Mouse (Mus musculus) neural tube, embryonic 15.5 days (tissue): ENCODE data around the gene Zbtb38. TPM values are rescaled to one million over a fixed set of nuclear protein-coding genes. Genes with fewer than 3 reads are reported as not detected.
"Not testable (repeated sequence)": the region's sequence is repeated elsewhere in the genome, so short reads cannot be mapped to it uniquely, and the experiment has no call there.

Source experiments
- ATAC-seq: fragments of 200-750 bp; cut with Nextera tagmentation; 2 replicates; pipeline ENCODE4 v1.8.0; 2017; ENCODE audit warnings: mild to moderate bottlenecking, moderate TSS enrichment, moderate library complexity; ENCODE audit not compliant: low FRiP score
- H3K27ac ChIP-seq: fragments of 300-500 bp; sonication (generic); replicated peaks from 2 replicates; pipeline ENCODE4 v1.5.1; 2015; ENCODE audit warnings: mild to moderate bottlenecking, inconsistent platforms
- H3K27me3 ChIP-seq: fragments of 300-500 bp; sonication (generic); replicated peaks from 2 replicates; pipeline ENCODE4 v1.6.1; 2015; ENCODE audit warnings: inconsistent platforms
- H3K36me3 ChIP-seq: fragments of 300-500 bp; sonication (generic); 2 replicates; pipeline ENCODE4 v1.6.1; 2015; ENCODE audit warnings: inconsistent platforms
- H3K4me1 ChIP-seq: fragments of 300-500 bp; sonication (generic); 2 replicates; pipeline ENCODE4 v1.6.1; 2015; ENCODE audit warnings: inconsistent platforms
- H3K4me2 ChIP-seq: fragments of 300-500 bp; sonication (generic); 2 replicates; pipeline ENCODE4 v1.6.1; 2015; ENCODE audit warnings: inconsistent platforms, mild to moderate bottlenecking, moderate library complexity
- H3K4me3 ChIP-seq: fragments of 300-500 bp; sonication (generic); replicated peaks from 2 replicates; pipeline ENCODE4 v1.5.1; 2015; ENCODE audit warnings: mild to moderate bottlenecking, inconsistent platforms
- H3K9ac ChIP-seq: fragments of 300-500 bp; sonication (generic); replicated peaks from 2 replicates; pipeline ENCODE4 v1.6.1; 2015; ENCODE audit warnings: mild to moderate bottlenecking, inconsistent platforms
- H3K9me3 ChIP-seq: fragments of 300-500 bp; sonication (generic); replicated peaks from 2 replicates; pipeline ENCODE4 v1.6.1; 2016; ENCODE audit warnings: inconsistent platforms
- WGBS: fragments of 180-500 bp; shearing (Covaris S2); methylation state at CpG from one replicate; pipeline ENCODE4 v1.1.7; 2015; ENCODE audit warnings: mixed read lengths; 5-methylcytosine and 5-hydroxymethylcytosine counted together
- polyA plus RNA-seq: library from polyadenylated mRNA; unstranded; fragments of >200 nt; fragmentation: Nextera tagmentation; extraction: Ambion mirVana; gene quantifications from 2 replicates; pipeline ENCODE4 v1.2.1, GENCODE M21; 2015

Zbtb38 gene
- polyA plus RNA-seq, 1 experiment from 2014 or later = 52.3 TPM

DNA sequence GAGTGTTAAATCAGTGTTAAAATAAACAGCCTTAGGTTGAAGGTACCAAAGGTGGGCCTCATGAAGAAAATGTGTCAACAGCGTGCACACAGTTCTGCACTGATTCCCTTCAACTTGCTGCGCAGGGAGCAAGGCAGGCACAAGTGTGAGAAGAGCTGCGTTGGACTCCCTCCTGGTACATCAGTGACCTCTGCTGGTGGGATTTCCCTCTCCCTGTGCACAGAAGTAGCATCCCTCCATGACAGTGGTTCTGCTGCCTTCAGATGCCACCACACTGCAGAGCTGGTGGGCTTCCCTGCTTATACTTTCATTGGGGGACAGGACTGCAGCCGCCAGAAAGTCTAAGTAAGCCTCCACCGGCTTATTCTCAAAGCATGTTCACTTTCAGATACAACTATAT is 84.0 kb downstream of the Zbtb38 start:
- Histone ChIP-seq H3K27ac (no peak overlapping the region), H3K9ac (0 out of 2 replicates have a peak overlapping the region, but pooled peaks have one; percentile 10), H3K4me1 (peaks cover 7% of the 10 kb centered on the region; the same call in 1 of the 2 replicates), H3K9me3 (no peaks in the 10 kb centered on the region), H3K4me2 (no peak overlapping the region), H3K4me3 (no peak overlapping the region), H3K27me3 (no peaks in the 10 kb centered on the region), H3K36me3 (no peaks in the 10 kb centered on the region)
- WGBS = 52% methylated on average over 5 of the region's 5 CpGs
- ATAC-seq = no peak

DNA sequence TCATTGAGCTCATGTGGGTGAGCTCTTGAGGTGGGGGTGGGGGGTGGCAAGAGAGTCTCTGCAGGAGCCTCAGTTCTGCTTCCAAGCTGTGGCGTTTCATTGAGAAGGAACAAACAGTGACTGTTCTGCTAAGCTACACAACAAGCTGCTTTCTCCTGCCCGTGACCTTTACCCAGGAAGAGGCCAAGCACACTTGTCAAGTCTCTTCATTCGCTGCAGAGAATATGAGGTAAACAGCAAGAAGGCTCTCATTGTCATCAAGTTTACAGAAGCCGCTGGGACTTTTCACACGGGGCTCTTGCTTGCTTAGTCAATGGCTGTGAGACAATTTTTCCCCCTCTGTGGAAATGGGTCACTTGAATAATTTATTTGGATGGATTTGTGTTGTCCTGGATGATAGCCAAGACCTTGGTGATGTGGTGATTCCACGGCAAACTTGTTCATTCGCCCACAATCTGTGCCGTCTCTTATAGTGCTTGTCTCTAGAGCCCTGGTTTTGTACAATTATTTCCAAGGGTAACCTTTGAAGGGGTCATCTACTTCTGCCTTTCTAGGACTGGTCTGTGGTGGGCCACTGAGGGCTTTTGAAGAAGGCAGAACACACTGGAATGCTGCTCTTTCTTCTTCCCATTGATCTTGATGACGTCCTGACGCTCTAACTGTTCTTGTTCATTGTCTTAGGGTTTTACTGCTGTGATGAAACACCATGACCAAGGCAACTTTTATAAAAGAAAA is 92.0 kb downstream of the Zbtb38 start:
- peak; percentile 73 for ATAC-seq
- Histone ChIP-seq H3K4me2 (no peak overlapping the region), H3K4me3 (no peak overlapping the region), H3K27me3 (no peaks in the 10 kb centered on the region), H3K4me1 (no peaks in the 10 kb centered on the region), H3K36me3 (no peaks in the 10 kb centered on the region), H3K27ac (0 out of 2 replicates have a peak overlapping the region, but pooled peaks have one; percentile 34), H3K9me3 (no peaks in the 10 kb centered on the region), H3K9ac (no peak overlapping the region)
- 55% methylated on average over 10 of the region's 10 CpGs for WGBS

DNA sequence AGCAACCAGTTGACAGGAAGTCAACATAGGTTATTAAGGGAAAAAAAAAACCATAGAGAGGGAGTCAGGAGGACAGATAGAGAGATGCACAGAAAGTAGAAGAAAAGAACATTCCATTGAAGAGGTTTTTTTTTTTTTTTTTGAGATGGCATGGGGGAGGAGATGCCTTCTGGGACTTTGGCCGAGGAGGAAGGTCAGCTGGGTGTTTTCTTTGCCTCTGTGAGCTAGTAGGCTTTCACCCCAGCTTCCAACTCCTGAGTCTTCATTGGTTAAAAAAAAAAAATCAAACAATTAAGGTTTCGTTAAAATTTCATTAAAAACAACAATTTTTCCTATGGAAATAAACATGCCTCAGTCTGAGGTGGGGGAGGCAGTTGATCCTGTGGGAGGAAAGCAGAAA is 92.8 kb downstream of the Zbtb38 start:
- H3K9ac ChIP-seq = no peak overlapping the region
- no peak overlapping the region for H3K27ac ChIP-seq
- no peaks in the 10 kb centered on the region for H3K36me3 ChIP-seq
- 88% methylated on average over 2 of the region's 2 CpGs for WGBS
- H3K9me3 ChIP-seq = no peaks in the 10 kb centered on the region
- ATAC-seq = no peak
- no peaks in the 10 kb centered on the region for H3K27me3 ChIP-seq
- no peaks in the 10 kb centered on the region for H3K4me1 ChIP-seq
- no peak overlapping the region for H3K4me3 ChIP-seq
- no peak overlapping the region for H3K4me2 ChIP-seq

DNA sequence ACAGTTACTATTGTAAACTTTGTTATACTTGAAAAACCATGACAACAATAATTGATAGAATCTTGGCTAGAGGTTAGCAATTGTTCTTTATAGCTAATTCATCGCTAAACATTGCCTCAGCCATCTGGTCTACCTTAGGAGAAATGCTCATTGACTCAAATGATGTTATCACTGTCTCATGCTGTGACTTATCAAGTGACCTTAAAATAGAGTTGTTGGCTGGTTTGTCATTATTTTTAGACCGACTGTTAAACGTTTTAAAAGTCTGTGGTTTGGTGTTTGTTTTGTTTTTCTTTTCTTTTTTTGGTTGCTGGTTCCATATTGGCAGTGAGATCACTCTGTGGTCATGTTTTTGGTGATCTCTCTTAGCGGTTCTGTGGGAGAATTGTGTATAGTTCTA is 99.1 kb downstream of the Zbtb38 start:
- Histone ChIP-seq H3K4me3 (no peak overlapping the region), H3K4me1 (no peaks in the 10 kb centered on the region), H3K36me3 (no peaks in the 10 kb centered on the region), H3K27me3 (no peaks in the 10 kb centered on the region), H3K9me3 (no peaks in the 10 kb centered on the region), H3K27ac (no peak overlapping the region), H3K4me2 (no peak overlapping the region), H3K9ac (no peak overlapping the region)
- no peak for ATAC-seq
- WGBS = 81% methylated on average over 4 of the region's 4 CpGs

DNA sequence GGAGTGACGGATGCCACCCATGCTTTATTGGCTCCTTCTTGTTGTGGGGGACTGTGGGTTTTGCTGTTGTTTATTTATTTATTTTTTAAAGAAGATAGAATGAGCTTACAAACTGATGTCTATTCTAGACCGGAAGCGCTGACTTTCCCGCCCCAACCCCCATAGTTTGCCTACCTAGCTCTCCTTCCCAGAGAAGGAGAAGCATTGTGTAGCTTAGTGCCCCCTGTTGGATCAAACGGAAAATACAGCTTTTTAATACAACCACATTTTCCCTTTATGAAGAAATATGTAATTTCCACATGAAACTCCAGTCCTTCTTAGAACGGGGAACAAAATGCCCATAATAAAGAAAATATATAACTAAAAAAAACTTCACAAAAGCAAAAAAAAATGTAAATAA is 99.9 kb downstream of the Zbtb38 start:
- Histone ChIP-seq H3K4me2 (no peak overlapping the region), H3K27ac (no peak overlapping the region), H3K4me3 (no peak overlapping the region), H3K27me3 (no peaks in the 10 kb centered on the region), H3K4me1 (no peaks in the 10 kb centered on the region), H3K36me3 (no peaks in the 10 kb centered on the region), H3K9me3 (no peaks in the 10 kb centered on the region), H3K9ac (no peak overlapping the region)
- ATAC-seq = no peak
- WGBS = 64% methylated on average over 6 of the region's 6 CpGs

DNA sequence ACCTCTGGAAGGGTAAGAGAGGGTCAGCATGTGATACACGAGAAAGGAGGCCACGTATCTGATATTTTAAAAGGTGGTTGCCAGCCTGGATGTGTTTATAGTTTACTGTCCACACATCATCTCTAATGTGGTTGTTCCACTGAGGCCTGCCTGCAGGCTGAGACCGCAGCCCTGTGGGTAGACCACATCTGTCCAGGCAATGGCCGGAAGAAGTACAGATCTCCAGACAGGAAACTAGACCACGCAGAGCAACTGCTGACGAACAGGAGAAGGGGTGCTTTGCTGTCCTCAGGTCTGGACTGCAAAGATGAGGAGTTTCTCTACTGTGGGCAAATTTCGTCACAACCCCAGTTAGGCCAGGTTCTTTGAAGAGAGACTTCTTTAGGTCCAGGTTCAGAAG is 101.8 kb downstream of the Zbtb38 start:
- H3K4me3 ChIP-seq = no peak overlapping the region
- no peaks in the 10 kb centered on the region for H3K4me1 ChIP-seq
- no peak for ATAC-seq
- H3K4me2 ChIP-seq = no peak overlapping the region
- H3K9ac ChIP-seq = no peak overlapping the region
- H3K36me3 ChIP-seq = no peaks in the 10 kb centered on the region
- H3K27me3 ChIP-seq = no peaks in the 10 kb centered on the region
- WGBS = 86% methylated on average over 7 of the region's 7 CpGs
- H3K9me3 ChIP-seq = no peaks in the 10 kb centered on the region
- no peak overlapping the region for H3K27ac ChIP-seq

DNA sequence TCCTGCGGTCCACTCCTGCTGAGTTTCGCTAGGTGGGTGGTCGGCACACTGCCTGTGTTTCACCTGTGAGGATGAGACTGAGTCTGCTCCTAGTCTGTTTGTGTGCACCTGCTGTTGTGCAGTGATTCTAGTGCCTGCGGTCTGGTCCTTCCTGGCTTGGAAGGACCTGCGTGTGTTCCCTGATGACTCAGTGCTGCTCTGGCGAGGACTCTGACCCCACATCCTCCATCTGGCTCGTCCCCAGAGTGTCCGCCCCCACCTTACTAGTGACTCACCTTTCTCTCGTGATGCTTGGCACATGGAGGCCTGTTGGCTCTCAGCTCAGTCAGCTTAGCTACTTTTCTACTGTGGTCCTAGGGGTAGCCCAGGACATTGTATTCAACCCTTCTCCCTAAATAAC is 102.7 kb downstream of the Zbtb38 start:
- no peaks in the 10 kb centered on the region for H3K27me3 ChIP-seq
- H3K36me3 ChIP-seq = no peaks in the 10 kb centered on the region
- H3K9me3 ChIP-seq = no peaks in the 10 kb centered on the region
- 73% methylated on average over 9 of the region's 9 CpGs for whole genome bisulfite sequencing
- H3K27ac ChIP-seq = no peak overlapping the region
- no peak overlapping the region for H3K4me2 ChIP-seq
- ATAC-seq = no peak
- no peaks in the 10 kb centered on the region for H3K4me1 ChIP-seq
- no peak overlapping the region for H3K9ac ChIP-seq
- no peak overlapping the region for H3K4me3 ChIP-seq

DNA sequence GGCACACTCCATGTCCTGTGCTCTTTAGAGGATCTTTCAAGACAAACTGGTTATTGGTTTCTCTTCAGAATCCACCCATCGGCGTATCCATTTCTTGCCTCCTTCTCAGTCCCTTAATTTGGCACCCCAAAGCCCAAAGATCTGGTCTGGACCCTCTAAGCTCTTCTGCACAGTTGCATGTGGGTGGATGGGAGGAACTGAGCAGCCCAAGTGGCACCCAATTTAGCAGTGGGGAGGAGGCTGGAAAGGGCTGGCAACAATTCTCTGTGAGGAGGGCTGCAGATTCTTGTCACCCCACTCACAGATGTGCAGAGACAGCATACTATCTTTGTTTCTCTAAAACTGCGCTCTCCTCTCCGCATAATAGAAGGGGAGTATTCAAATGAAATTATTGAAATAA is 103.3 kb downstream of the Zbtb38 start:
- no peaks in the 10 kb centered on the region for H3K4me1 ChIP-seq
- no peaks in the 10 kb centered on the region for H3K36me3 ChIP-seq
- H3K9me3 ChIP-seq = no peaks in the 10 kb centered on the region
- no peak for ATAC-seq
- H3K27me3 ChIP-seq = no peaks in the 10 kb centered on the region
- no peak overlapping the region for H3K27ac ChIP-seq
- WGBS = 91% methylated on average over 4 of the region's 4 CpGs
- no peak overlapping the region for H3K4me3 ChIP-seq
- H3K9ac ChIP-seq = no peak overlapping the region
- no peak overlapping the region for H3K4me2 ChIP-seq

DNA sequence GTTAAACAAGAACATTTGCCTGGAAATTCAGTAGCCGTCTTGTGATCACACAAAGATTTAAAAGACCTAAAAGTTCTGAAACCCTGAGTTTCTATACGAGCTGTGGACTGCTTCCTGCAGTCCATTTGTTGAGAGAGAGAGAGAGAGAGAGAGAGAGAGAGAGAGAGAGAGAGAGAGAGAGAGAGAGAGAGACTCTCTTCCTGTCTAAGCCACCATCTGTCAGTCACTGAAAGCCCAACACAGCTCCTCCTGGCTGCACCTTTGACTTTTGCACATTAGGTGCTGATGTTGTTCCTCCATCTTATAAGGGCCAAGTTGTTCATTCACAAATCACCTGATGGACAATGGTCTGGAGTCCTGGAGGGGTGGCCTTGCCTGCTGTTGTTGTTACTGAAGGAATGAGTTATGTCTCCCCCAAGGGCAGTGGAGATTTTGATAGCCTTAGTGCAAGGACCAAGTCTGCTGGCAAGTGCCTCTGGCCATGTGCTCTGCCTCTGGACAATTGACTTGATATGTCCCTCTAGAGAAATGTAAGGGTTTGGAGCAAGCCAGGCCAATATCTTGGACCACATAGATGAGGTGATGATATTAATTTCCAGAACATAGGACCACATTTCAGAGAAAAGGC is 105.8 kb downstream of the Zbtb38 start:
- H3K36me3 ChIP-seq = no peaks in the 10 kb centered on the region
- no peaks in the 10 kb centered on the region for H3K4me1 ChIP-seq
- 75% methylated on average over 2 of the region's 2 CpGs for WGBS
- H3K27ac ChIP-seq = no peak overlapping the region
- no peak overlapping the region for H3K4me2 ChIP-seq
- ATAC-seq = no peak
- H3K27me3 ChIP-seq = no peaks in the 10 kb centered on the region
- no peak overlapping the region for H3K9ac ChIP-seq
- no peak overlapping the region for H3K4me3 ChIP-seq
- no peaks in the 10 kb centered on the region for H3K9me3 ChIP-seq

DNA sequence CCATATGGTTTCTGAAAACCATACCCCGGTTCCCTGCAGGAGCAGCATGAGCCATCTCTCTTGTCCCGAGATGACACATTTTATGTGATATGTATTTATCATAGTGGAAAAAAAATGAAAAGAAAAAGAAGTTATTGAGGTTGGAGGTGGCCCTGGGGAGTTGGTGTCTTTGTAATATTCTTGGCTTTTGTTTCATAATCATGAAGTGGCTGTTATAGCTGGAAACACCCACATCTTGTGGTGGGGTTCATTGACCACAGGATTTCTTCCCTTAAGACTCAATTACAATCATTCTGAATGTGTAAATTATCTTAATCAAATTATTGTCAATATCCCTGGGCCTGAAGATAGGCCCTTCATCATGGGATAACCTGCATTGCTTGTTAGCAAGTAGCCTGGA is 107.8 kb downstream of the Zbtb38 start:
- Histone ChIP-seq H3K4me2 (no peak overlapping the region), H3K9me3 (no peaks in the 10 kb centered on the region), H3K27ac (no peak overlapping the region), H3K9ac (no peak overlapping the region), H3K27me3 (no peaks in the 10 kb centered on the region), H3K4me1 (no peaks in the 10 kb centered on the region), H3K36me3 (no peaks in the 10 kb centered on the region), H3K4me3 (no peak overlapping the region)
- WGBS = 88% methylated on average over 2 of the region's 2 CpGs
- ATAC-seq = no peak

DNA sequence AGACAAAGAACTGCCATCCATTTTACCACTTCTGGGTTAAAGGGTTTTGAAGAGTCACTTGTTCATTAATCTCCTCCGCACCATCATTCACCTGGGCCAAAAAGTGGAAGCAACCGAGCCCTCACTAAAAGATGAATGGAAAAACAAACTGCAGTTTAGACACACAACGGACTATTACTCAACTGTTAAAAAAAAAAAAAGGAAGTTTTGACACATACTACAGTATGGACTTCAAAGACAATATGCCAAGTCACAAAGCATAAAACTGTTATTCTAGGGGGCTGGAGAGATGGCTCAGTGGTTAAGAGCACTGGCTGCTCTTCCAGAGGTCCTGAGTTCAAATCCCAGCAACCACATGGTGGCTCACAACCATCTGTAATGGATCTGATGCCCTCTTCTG is 108.6 kb downstream of the Zbtb38 start:
- whole genome bisulfite sequencing = 94% methylated on average over 3 of the region's 3 CpGs

DNA sequence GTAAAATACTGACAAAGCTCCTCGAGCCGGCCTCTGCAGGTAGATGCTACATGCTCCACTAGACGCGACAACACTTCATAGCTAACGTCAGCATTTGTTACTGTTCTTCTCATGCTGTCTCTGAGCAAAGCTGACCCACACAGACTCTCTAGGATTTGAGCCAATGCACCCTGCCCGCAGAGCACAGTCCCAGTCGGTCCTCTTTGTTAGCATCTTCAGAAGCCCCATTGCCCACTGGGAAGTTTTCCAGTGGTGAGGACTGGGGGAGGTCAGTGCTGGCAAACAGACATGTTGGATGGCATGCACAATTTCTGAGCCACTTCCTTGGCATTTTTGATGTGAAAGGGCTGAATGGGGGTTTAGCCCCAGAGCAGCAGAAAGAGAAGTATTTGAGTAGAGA is 113.2 kb downstream of the Zbtb38 start:
- Histone ChIP-seq H3K9me3 (no peaks in the 10 kb centered on the region), H3K9ac (no peak overlapping the region), H3K4me1 (no peaks in the 10 kb centered on the region), H3K27me3 (no peaks in the 10 kb centered on the region), H3K4me2 (no peak overlapping the region), H3K27ac (no peak overlapping the region), H3K36me3 (no peaks in the 10 kb centered on the region), H3K4me3 (no peak overlapping the region)
- WGBS = 82% methylated on average over 7 of the region's 7 CpGs
- no peak for ATAC-seq

More for the DNA sequence above, 108.6 kb downstream of the Zbtb38 start:
- H3K27ac ChIP-seq, H3K9me3 ChIP-seq, H3K4me1 ChIP-seq, H3K9ac ChIP-seq, H3K36me3 ChIP-seq, H3K4me3 ChIP-seq, H3K27me3 ChIP-seq, ATAC-seq, H3K4me2 ChIP-seq: not testable (repeated sequence)
